Mouse (Mus musculus) midbrain, embryonic 12.5 days (tissue): ENCODE data around the gene Eftud2. TPM values are rescaled to one million over a fixed set of nuclear protein-coding genes. Genes with fewer than 3 reads are reported as not detected.

Source experiments
- ATAC-seq: fragments of 200-750 bp; cut with Nextera tagmentation; 2 replicates; pipeline ENCODE4 v1.8.0; 2017; ENCODE audit warnings: low read depth, moderate TSS enrichment, moderate library complexity; ENCODE audit not compliant: low FRiP score
- H3K27ac ChIP-seq: fragments of 300-500 bp; sonication (generic); replicated peaks from 2 replicates; pipeline ENCODE4 v1.5.1; 2016; ENCODE audit warnings: mild to moderate bottlenecking
- H3K27me3 ChIP-seq: fragments of 300-500 bp; sonication (generic); 2 replicates; pipeline ENCODE4 v1.6.1; 2016; ENCODE audit warnings: mild to moderate bottlenecking
- H3K36me3 ChIP-seq: fragments of 300-500 bp; sonication (generic); 2 replicates; pipeline ENCODE4 v1.6.1; 2016
- H3K4me1 ChIP-seq: fragments of 300-500 bp; sonication (generic); 2 replicates; pipeline ENCODE4 v1.6.1; 2016
- H3K4me2 ChIP-seq: fragments of 300-500 bp; sonication (generic); replicated peaks from 2 replicates; pipeline ENCODE4 v1.6.1; 2016; ENCODE audit warnings: mild to moderate bottlenecking, moderate library complexity
- H3K4me3 ChIP-seq: fragments of 300-500 bp; sonication (generic); 2 replicates; pipeline ENCODE4 v1.5.1; 2016; ENCODE audit warnings: mild to moderate bottlenecking
- H3K9ac ChIP-seq: fragments of 300-500 bp; sonication (generic); replicated peaks from 2 replicates; pipeline ENCODE4 v1.6.1; 2016; ENCODE audit warnings: mild to moderate bottlenecking, moderate library complexity
- H3K9me3 ChIP-seq: fragments of 300-500 bp; sonication (generic); 2 replicates; pipeline ENCODE4 v1.6.1; 2016; ENCODE audit warnings: mild to moderate bottlenecking
- WGBS: fragments of 180-500 bp; shearing (Covaris S2); methylation state at CpG from one replicate; pipeline ENCODE4 v1.1.7; 2016; 5-methylcytosine and 5-hydroxymethylcytosine counted together
- polyA plus RNA-seq: library from polyadenylated mRNA; unstranded; fragments of >200 nt; fragmentation: Nextera tagmentation; extraction: Ambion mirVana; gene quantifications from 2 replicates; pipeline ENCODE4 v1.2.1, GENCODE M21; 2016

Eftud2 gene
- 238 and 242 TPM in 2 replicates for polyA plus RNA-seq

GRCm38 (mm10) chr11:102880585-102881313 is at the start of gene Eftud2, which contains the start of gene Ccdc103:
Gene Eftud2, minus strand, starts transcription at chr11:102880985.
Gene Ccdc103, plus strand, starts transcription at chr11:102881204.
- H3K4me2 ChIP-seq, result peak within 1 kb of the TSS; percentile 73
- H3K9me3 ChIP-seq, result no peaks in the 10 kb centered on the region
- ATAC-seq, result peak; percentile 93
- H3K4me3 ChIP-seq, result peak within 1 kb of the TSS; percentile 78
- peaks cover 7% of the 10 kb centered on the region; the same call in 1 of the 2 replicates for H3K27me3 ChIP-seq
- peak within 1 kb of the TSS; percentile 82 for H3K27ac ChIP-seq
- whole genome bisulfite sequencing, result under 1% methylated on average over 62 of the region's 62 CpGs
- peaks cover 18% of the 10 kb centered on the region for H3K36me3 ChIP-seq
- H3K9ac ChIP-seq, result peak within 1 kb of the TSS; percentile 72
- peaks cover 20% of the 10 kb centered on the region for H3K4me1 ChIP-seq

GRCm38 (mm10) chr11:102925351-102925717 is 44.5 kb upstream of the Eftud2 start:
- Histone ChIP-seq H3K27me3 (no peaks in the 10 kb centered on the region), H3K4me2 (peak overlapping the region; percentile 70), H3K9me3 (no peaks in the 10 kb centered on the region), H3K4me1 (peaks cover 30% of the 10 kb centered on the region), H3K27ac (peak overlapping the region; percentile 93), H3K36me3 (peaks cover 18% of the 10 kb centered on the region; the same call in 1 of the 2 replicates), H3K9ac (peak overlapping the region; percentile 53), H3K4me3 (peak overlapping the region; percentile 75)
- WGBS, result 2% methylated on average over 10 of the region's 10 CpGs
- no peak for ATAC-seq

DNA sequence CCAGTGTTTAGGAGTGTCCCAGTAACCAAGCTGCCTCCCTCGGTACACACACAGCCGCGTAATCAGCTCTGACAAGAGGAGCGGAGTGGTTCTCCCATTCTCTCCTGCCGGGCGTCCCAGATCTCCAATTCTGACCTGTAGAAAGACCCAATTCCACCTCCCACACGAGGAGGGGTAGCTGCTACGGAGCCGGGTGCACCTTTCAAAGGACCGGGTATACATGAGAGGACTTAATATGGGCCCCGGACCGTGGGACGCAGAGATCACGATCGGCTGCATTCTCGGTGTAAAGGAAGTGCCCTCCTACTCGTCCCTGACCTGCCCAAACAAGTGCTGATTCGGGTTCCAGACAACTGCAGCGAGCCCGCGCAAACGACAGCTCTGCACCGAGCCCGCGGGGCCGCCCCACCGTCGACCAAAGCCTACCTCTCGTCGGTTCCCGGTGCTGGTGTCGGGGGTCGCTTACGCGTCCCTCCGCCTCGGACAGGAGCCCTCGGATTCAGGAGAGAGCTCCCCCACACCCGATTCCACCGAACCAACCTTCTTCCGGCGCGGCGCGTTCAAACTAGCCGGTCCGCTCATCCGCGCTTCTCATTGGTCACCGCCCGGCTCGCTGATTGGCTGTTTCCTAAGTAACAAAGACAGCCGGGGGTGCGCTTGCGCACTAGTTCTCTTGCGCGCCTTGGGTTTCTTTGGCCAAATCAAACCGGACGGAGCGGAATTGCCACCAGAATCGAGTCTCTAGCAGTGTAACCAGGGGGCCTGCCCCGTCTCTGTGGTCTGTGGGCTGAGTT is 44.0 kb upstream of the Eftud2 start, which contains the start of gene Kif18b:
Gene Kif18b (minus strand): TSS at position 568 of the 794 bp plus-strand sequence.
- Histone ChIP-seq H3K9me3 (no peaks in the 10 kb centered on the region), H3K27me3 (no peaks in the 10 kb centered on the region), H3K27ac (peak within 1 kb of the TSS; percentile 93), H3K4me3 (peak within 1 kb of the TSS; percentile 75), H3K36me3 (peaks cover 18% of the 10 kb centered on the region; the same call in 1 of the 2 replicates), H3K4me2 (peak within 1 kb of the TSS; percentile 70), H3K9ac (peak within 1 kb of the TSS; percentile 73), H3K4me1 (peaks cover 30% of the 10 kb centered on the region)
- WGBS, result under 1% methylated on average over 62 of the region's 62 CpGs
- peak; percentile 83 for ATAC-seq

- no peaks in the 10 kb centered on the region for H3K27me3 ChIP-seq
- ATAC-seq, result no peak
- H3K36me3 ChIP-seq, result peaks cover 18% of the 10 kb centered on the region; the same call in 1 of the 2 replicates
- peak overlapping the region; percentile 15; the same call in 1 of the 2 replicates for H3K4me2 ChIP-seq
- no peaks in the 10 kb centered on the region for H3K9me3 ChIP-seq
- H3K4me1 ChIP-seq, result peaks cover 30% of the 10 kb centered on the region
- peak overlapping the region; percentile 37; the same call in 1 of the 2 replicates for H3K9ac ChIP-seq
- 67% methylated on average over 6 of the region's 6 CpGs for WGBS
- peak overlapping the region; percentile 39; the same call in 1 of the 2 replicates for H3K27ac ChIP-seq
- H3K4me3 ChIP-seq, result no peak overlapping the region
These were observed 40.7 kb upstream of the Eftud2 start for GRCm38 (mm10) chr11:102921491-102921890.

- Histone ChIP-seq H3K4me1 (peaks cover 19% of the 10 kb centered on the region), H3K4me2 (no peak overlapping the region), H3K4me3 (no peak overlapping the region), H3K27me3 (no peaks in the 10 kb centered on the region), H3K9me3 (no peaks in the 10 kb centered on the region), H3K9ac (no peak overlapping the region), H3K27ac (no peak overlapping the region), H3K36me3 (peaks cover 46% of the 10 kb centered on the region)
- whole genome bisulfite sequencing, result 82% methylated on average over 4 of the region's 4 CpGs
- no peak for ATAC-seq
These were observed 37.3 kb upstream of the Eftud2 start for GRCm38 (mm10) chr11:102918077-102918476.

DNA sequence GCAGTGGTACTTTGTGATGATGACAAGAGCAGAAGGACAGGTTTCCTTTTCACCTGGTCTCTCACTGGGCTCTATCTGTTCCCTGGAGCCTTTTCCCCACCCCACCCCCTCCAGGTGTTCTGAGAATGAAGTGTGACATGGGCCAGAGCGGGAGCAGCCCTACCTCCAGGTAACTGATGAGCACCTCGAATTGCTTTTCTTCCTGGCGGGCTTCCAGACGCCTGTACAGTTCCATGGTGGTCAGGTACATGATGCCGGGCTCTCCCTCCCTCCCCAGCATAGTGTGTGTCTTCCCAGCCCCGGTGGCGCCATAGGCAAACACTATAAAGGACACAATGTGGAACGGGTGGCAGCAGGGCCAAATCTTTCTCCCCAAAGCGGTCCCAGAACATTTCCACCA is 34.6 kb upstream of the Eftud2 start:
- H3K4me3 ChIP-seq, result no peak overlapping the region
- no peaks in the 10 kb centered on the region for H3K27me3 ChIP-seq
- no peaks in the 10 kb centered on the region for H3K9me3 ChIP-seq
- H3K9ac ChIP-seq, result no peak overlapping the region
- no peak overlapping the region for H3K27ac ChIP-seq
- no peak overlapping the region for H3K4me2 ChIP-seq
- no peak for ATAC-seq
- 92% methylated on average over 9 of the region's 9 CpGs for WGBS
- H3K36me3 ChIP-seq, result peaks cover 51% of the 10 kb centered on the region
- no peaks in the 10 kb centered on the region for H3K4me1 ChIP-seq

GRCm38 (mm10) chr11:102911376-102911775 is 30.6 kb upstream of the Eftud2 start:
- no peak for ATAC-seq
- 0 out of 2 replicates have a peak overlapping the region, but pooled peaks have one; percentile 2 for H3K27ac ChIP-seq
- no peak overlapping the region for H3K9ac ChIP-seq

DNA sequence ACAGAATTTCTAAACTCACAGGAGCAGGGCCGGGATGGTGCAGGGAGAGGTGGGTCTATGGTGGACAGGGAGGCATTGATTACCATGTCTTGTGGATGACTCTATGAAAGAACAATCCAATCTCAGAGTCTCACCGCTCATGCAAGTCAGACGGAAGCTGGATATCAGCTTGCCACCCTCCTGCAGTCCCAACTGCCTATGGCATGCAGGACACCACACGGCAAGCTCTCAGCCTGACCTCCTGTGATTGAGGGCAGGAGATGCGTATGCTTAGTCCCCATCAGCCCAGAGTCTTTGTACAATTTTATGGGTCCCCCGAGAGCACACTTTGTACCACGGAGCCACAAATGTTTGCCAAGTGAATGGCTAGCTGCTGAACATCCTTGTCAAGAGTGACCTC is 22.9 kb upstream of the Eftud2 start:
- Histone ChIP-seq H3K27me3 (peaks cover 8% of the 10 kb centered on the region; the same call in 1 of the 2 replicates), H3K4me3 (no peak overlapping the region), H3K36me3 (peaks cover 38% of the 10 kb centered on the region), H3K9ac (no peak overlapping the region), H3K9me3 (no peaks in the 10 kb centered on the region), H3K4me2 (no peak overlapping the region), H3K4me1 (no peaks in the 10 kb centered on the region), H3K27ac (0 out of 2 replicates have a peak overlapping the region, but pooled peaks have one; percentile 12)
- no peak for ATAC-seq
- 78% methylated on average over 7 of the region's 7 CpGs for WGBS

More at GRCm38 (mm10) chr11:102911376-102911775, 30.6 kb upstream of the Eftud2 start:
- H3K36me3 ChIP-seq, result peaks cover 90% of the 10 kb centered on the region
- no peak overlapping the region for H3K4me3 ChIP-seq
- H3K27me3 ChIP-seq, result no peaks in the 10 kb centered on the region
- 81% methylated on average over 7 of the region's 7 CpGs for WGBS
- no peaks in the 10 kb centered on the region for H3K9me3 ChIP-seq
- no peak overlapping the region for H3K4me2 ChIP-seq
- H3K4me1 ChIP-seq, result no peaks in the 10 kb centered on the region

DNA sequence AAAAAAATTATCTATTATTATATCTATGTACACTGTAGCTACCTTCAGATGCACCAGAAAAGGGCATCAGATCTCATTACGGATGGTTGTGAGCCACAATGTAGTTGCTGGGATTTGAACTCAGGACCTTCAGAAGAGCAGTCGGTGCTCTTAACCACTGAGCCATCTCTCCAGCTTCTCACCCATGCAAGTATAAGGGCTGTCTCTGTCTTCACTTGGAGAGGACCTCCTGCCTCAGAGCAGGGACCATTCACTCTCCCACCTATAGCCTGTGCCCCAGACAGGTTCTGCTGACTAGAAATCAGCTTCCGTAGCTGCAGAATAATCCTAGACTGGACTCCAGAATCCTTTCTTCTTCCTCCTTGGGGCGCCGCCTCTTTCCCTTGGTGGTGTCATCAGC is 21.3 kb upstream of the Eftud2 start:
- Histone ChIP-seq H3K4me1 (no peaks in the 10 kb centered on the region), H3K4me2 (no peak overlapping the region), H3K27me3 (peaks cover 18% of the 10 kb centered on the region), H3K27ac (no peak overlapping the region), H3K9me3 (no peaks in the 10 kb centered on the region), H3K36me3 (peaks cover 22% of the 10 kb centered on the region), H3K9ac (no peak overlapping the region), H3K4me3 (no peak overlapping the region)
- ATAC-seq, result no peak
- 71% methylated on average over 5 of the region's 5 CpGs for WGBS

DNA sequence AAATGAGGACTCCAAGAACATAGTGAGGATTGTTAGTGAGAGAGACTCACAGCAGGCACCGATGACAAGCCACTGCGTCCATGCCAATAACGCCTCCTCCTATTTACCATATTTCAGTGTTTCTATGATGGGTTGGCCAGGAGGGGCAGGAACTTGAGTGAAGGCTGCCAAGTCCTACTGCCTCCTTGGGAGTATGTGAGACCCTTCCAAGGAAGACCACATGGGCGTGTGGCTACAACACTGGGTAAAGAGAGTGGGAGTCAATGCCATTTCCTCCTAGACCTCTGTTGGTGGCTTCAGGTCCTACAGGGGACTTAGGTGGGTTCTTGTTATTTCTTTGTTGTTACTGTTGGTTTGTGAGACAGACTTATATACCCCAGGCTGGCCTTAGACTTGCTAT is 20.4 kb upstream of the Eftud2 start:
- peaks cover 13% of the 10 kb centered on the region for H3K36me3 ChIP-seq
- H3K4me2 ChIP-seq, result no peak overlapping the region
- H3K9ac ChIP-seq, result no peak overlapping the region
- H3K27ac ChIP-seq, result no peak overlapping the region
- no peak overlapping the region for H3K4me3 ChIP-seq
- H3K27me3 ChIP-seq, result peaks cover 27% of the 10 kb centered on the region
- no peaks in the 10 kb centered on the region for H3K9me3 ChIP-seq
- ATAC-seq, result no peak
- 69% methylated on average over 4 of the region's 4 CpGs for WGBS
- no peaks in the 10 kb centered on the region for H3K4me1 ChIP-seq

GRCm38 (mm10) chr11:102900763-102901162 is 20.0 kb upstream of the Eftud2 start, which contains the start of gene Gfap:
Gene Gfap, minus strand, starts transcription at chr11:102900912.
- Histone ChIP-seq H3K9me3 (no peaks in the 10 kb centered on the region), H3K4me2 (no peak within 1 kb of the TSS), H3K27me3 (peaks cover 31% of the 10 kb centered on the region), H3K4me1 (no peaks in the 10 kb centered on the region), H3K4me3 (no peak within 1 kb of the TSS), H3K9ac (no peak within 1 kb of the TSS), H3K27ac (no peak within 1 kb of the TSS), H3K36me3 (peaks cover 9% of the 10 kb centered on the region)
- ATAC-seq, result peak; percentile 47; the same call in 1 of the 2 replicates
- WGBS, result 12% methylated on average over 7 of the region's 7 CpGs
